Mouse (Mus musculus) inflammation-experienced regulatory T-cells, adult 6 months (primary cell): Measurements from ENCODE around the gene Eepd1. TPM values are rescaled to one million over a fixed set of nuclear protein-coding genes. Genes with fewer than 3 reads are reported as not detected.

Experiments
- ATAC-seq: one replicate; pipeline ENCODE4 v1.8.0; 2017
- polyA plus RNA-seq, 3 experiments: library from polyadenylated mRNA; unstranded; fragments of 100-300 nt; shearing (Covaris generic); gene quantifications; one replicate each; pipeline ENCODE4 v1.2.1; 2017

Eepd1 gene
- polyA plus RNA-seq, 3 experiments from 2014 or later = 0.60 to 0.82 TPM; not detected in 1

DNA sequence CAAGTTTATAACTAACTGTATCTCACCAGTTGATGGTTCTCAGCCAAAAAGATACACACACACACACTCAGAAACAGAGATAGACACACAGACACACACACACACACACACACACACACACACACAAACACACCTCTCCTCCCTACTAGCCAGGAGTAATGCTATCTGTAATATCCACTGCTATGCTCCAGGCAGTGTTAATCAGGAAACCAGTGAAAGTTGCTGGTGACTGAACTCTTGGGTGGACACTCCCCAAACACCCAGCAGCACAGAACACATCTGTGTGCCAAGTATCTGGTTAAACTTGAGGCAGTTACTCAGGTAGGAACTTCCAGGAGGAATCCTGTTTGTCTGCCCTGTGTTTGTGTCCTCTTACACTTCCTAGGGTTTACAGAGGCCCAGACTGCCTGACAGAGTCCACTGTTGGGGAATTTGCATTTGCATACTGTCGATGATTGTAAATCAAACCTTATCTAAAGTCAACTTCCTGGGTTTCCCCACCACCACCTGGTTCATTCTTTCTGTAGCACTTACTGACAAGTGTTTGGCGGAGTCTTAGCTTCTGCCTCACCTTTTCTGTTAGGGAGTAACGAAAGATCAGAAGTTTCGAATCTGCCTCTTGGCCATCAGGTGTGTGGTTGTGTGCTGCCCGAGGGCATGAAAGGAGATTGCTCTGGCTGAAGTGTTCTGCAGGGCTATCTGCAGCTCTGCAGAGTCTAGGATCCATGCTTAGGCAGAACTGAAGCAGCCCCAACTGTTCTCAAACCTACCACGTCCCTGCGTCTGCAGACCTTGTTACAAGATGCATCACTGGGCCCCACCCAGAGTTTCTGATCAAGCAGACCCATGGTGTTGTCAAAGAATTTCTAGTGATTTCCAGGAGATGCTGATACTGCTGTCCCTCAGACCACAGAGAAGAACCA lies 97.6 kb downstream of the Eepd1 start:
- no peak for ATAC-seq

DNA sequence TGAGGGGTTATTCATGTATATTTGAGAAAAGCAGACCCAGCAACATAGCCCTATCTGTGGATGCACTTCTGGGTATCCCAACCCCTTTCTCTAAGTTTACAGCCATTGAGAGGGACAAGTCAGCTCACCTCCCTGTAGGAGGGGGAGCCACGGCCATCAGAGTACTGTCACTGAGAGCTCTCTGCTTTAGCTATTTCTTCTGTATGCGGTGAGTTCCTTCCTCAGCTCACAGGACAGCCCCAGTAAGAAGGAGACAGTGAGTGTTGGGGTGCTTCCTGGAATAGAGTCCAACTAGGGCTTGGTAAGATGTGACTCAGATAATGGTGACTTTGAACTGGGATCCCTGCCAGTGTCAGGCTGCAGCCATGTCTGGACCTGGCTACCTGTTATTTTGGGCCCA lies 102.3 kb downstream of the Eepd1 start:
- no peak for ATAC-seq

DNA sequence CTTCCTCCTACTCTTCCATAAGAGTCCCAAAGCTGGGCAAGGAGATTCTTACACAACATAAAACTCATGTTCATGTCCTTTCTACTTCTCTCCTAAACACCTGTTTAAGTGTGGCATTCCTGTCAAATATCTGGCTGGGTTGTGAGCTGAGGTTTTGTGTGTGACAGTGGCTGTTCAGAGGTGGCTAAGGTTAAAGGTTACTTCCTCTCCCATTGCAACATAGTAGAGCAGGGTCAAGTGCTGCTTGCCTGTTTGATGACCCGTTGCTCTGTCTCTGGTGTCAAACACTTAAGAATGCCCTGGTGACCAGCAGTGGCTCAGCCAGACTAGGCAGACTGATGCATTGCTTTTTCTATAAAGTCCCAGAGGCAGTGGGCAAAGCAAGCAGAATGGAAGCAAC lies 104.3 kb downstream of the Eepd1 start:
- no peak for ATAC-seq

DNA sequence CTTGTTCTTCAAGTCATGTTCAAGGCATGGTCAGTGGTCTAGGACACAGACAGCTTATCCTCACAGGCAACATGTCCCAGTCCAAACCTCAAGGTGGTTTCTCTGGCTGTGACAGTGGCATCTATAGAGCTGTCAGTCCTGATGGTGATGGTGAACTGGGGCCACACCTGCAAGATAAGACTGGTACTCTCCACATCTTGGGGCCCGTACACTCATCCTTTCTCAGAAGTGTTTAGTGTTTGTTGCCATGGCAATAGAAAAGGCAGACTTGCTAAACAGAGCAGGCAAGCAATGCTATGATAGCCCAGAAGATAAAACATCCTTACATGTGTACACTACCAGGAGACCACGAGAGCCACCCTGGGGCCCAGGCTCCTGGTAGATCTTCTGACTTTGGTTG lies 107.2 kb downstream of the Eepd1 start:
- peak; percentile 67 for ATAC-seq

DNA sequence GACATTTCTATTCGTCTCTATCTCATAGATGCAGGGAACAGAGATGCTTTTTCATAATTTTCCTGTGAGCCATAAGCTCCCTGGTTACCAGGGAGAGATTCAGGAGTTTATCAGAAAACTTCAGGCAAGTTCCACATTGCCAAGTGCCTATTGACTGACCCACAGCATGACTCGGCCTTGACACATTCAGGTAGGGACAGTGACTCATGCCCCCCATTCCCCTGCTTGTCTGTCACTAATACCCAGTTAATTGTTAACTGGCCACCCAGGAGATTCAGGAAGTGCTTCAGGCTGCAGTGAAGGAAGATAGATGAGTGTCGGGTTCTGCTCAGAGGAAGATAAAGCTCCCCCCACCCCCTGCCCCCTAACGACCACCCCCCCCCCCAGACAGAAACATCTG lies 109.4 kb downstream of the Eepd1 start:
- ATAC-seq = no peak

DNA sequence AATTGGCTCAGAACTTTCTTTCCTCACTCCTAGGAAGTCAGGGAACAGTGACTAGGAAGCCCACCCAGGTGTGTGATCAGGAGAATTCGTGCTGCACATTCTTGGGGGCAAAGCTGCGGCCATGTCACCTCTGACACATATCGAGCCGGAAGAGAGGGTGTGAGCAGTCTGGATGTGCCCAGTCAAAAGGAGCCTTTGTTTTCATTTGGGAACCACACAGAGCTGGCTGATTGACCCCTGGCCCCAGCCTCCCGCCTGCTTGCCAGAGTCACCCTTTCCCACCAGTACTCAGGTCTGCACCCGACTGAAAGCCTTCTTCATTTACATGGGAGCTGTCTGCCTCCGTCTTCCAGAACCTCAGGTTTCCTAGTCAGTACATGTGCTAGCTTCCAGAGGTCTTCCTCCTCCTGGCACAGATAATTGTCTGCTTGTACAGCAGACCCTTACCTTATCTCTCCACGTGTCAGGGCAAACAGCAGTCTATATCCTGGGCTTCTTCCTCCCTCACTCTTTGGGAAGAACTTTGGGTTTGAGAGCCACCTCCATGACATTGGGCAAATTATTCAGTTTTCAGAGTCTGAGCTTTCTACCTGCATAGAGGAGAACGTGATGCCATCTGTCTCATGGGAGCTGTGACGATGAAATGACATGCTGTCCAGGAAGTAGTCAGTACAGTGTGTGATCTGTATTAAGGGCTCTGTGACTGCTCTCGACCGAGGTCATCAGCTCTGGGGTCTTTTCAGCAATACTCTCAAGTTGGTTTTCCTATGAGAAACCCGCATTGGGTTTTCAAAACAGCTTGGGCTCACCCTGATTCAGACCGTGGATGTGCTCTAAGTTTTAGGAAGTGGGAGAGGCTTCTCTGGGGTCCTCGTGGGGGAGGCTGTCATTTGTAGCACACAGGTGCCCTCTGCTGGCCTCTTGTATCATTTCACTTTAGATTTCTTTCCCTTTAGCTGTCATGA lies 110.3 kb downstream of the Eepd1 start:
- peak; percentile 76 for ATAC-seq

DNA sequence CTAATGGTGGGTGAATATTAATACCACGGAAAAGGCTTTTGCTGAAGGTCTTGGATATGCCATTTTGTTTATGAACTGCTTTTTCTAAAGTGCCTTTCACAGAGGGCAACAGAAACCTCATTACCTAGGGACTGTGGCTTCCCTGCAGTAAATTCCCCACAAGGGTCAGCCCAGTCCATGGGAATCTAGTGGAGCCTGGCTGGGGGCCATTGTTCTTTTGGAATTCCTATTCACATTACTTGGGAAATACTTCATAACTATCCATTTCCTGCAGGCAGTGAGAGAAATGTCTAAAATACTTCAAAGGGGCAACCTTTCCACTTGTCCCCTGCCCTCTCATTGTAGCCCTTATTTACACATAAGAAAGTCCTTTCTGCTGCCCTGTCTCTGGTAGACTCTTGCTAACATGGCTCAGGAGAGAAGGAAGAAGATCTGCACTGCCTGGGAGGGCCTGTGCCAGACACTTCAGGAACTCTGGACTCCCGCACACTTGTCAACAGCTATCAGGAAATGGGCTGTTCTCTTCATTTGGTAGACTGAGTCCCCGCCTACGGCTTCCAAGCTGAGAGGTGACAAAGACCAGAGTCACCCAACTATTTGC lies 111.1 kb downstream of the Eepd1 start:
- no peak for ATAC-seq

DNA sequence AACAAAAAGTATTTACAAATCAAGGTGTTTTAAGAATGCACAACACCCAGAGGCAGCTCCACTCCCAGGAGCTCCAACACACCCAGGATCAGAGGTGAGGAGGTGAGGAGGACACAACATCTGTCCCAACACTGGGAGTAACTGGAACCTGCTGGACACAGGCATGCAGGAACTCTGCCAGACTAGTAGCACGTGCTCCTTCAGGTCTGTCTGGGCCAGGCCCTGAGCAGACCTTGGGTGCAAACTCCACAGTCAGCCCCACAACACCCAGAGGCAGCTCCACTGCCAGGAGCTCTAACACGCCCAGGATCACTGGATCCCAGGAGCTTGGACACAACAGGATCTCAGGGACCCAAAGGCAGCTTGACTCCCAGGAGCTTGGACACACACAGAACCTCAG lies 143.4 kb downstream of the Eepd1 start:
- no peak for ATAC-seq

DNA sequence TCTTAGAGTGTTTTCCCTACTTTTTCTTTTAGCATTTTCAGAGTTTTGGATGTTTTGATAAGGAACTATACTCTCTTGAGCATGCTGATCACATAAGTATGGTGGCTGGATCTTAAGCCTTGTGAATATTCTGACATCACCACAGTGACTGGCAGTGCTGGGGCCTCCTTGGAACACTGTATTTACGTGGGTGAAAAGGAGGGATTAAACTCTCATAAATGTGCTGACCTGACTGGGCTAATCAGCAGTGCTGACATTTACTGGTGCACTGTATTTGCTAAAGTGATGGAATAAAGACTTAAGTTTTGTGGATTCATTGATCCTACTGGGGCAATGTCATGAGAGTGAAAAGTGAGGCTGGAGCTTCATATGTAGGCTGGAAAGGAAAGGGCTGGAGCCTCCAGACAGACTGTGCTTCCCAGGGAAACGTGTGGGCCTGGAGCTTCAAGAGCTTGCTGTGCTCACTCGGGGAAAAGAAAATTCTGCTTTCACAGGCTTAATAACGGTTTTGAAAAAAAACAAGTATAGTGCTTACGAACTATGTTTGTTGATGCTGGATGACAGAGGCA lies 148.3 kb downstream of the Eepd1 start:
- ATAC-seq = no peak

Other genes with a start within 250 kb of the Eepd1 start
- 100 to 1,000 TPM; 405 to 568 (median 467) TPM for gene Sept7, start 229.1 kb upstream of the Eepd1 start, polyA plus RNA-seq